Mouse (Mus musculus) hindbrain, postnatal 0 days (tissue): Measurements from ENCODE around the gene Vtn. TPM values are rescaled to one million over a fixed set of nuclear protein-coding genes. Genes with fewer than 3 reads are reported as not detected.

Source experiments
- ATAC-seq: fragments of 200-750 bp; cut with Nextera tagmentation; 2 replicates; pipeline ENCODE4 v1.8.0; 2017; ENCODE audit warnings: mild to moderate bottlenecking, moderate TSS enrichment, moderate library complexity
- DNase-seq: peaks from one replicate; pipeline ENCODE4 v3.0.0-alpha.2; 2015; ENCODE audit warnings: low spot score
- H3K27ac ChIP-seq: fragments of 300-500 bp; sonication (generic); 2 replicates; pipeline ENCODE4 v1.5.1; 2014; ENCODE audit warnings: mild to moderate bottlenecking
- H3K27me3 ChIP-seq: fragments of 300-500 bp; sonication (generic); 2 replicates; pipeline ENCODE4 v1.6.1; 2014; ENCODE audit warnings: low read length, mixed read lengths; ENCODE audit not compliant: insufficient read depth
- H3K36me3 ChIP-seq: fragments of 300-500 bp; sonication (generic); 2 replicates; pipeline ENCODE4 v1.6.1; 2014; ENCODE audit warnings: low read length, mixed read lengths; ENCODE audit not compliant: insufficient read depth
- H3K4me1 ChIP-seq: fragments of 300-500 bp; sonication (generic); 2 replicates; pipeline ENCODE4 v1.6.1; 2014; ENCODE audit warnings: antibody characterized with exemption, low read length, mixed read lengths; ENCODE audit not compliant: insufficient read depth
- H3K4me2 ChIP-seq: fragments of 300-500 bp; sonication (generic); 2 replicates; pipeline ENCODE4 v1.6.1; 2014; ENCODE audit warnings: low read depth, mild to moderate bottlenecking, low read length, moderate library complexity, mixed read lengths
- H3K4me3 ChIP-seq: fragments of 300-500 bp; sonication (generic); 2 replicates; pipeline ENCODE4 v1.5.1; 2014; ENCODE audit warnings: low read length
- H3K9ac ChIP-seq: fragments of 300-500 bp; sonication (generic); replicated peaks from 2 replicates; pipeline ENCODE4 v1.6.1; 2014; ENCODE audit warnings: mild to moderate bottlenecking, low read length, moderate library complexity, mixed read lengths
- H3K9me3 ChIP-seq: fragments of 300-500 bp; sonication (generic); 2 replicates; pipeline ENCODE4 v1.6.1; 2016; ENCODE audit warnings: low read length, mixed read lengths
- CTCF ChIP-seq: IDR thresholded peaks from 2 replicates; pipeline ENCODE4 v1.5.1; 2016; ENCODE audit warnings: antibody characterized with exemption, control low read depth, low read depth
- WGBS: fragments of 180-500 bp; shearing (Covaris S2); extraction: QIAGEN DNeasy Blood & Tissue Kit; methylation state at CpG from one replicate; pipeline ENCODE4 v1.1.7; 2014; 5-methylcytosine and 5-hydroxymethylcytosine counted together
- polyA plus RNA-seq: library from polyadenylated mRNA; unstranded; fragments of >200 nt; fragmentation: Nextera tagmentation; extraction: Ambion mirVana; gene quantifications from 2 replicates; pipeline ENCODE4 v1.2.1, GENCODE M21; 2015
- total RNA-seq: library from RNA; depleted of rRNA; stranded (reverse); fragments of >200 nt; gene quantifications from 2 replicates; pipeline ENCODE4 v1.2.3, GENCODE M21; 2014

Vtn gene
- total and polyA plus RNA-seq, 2 experiments from 2014 or later = 109 to 133 TPM

- H3K4me3 ChIP-seq = no peak overlapping the region
- DNase-seq (no peak), ATAC-seq (no peak)
- no peaks in the 10 kb centered on the region for H3K4me1 ChIP-seq
- H3K36me3 ChIP-seq = peaks cover 20% of the 10 kb centered on the region; the same call in 1 of the 2 replicates
- no peaks in the 10 kb centered on the region for H3K27me3 ChIP-seq
- no peak overlapping the region for H3K9ac ChIP-seq
- TF ChIP-seq CTCF = no peak
- 79% methylated on average over 3 of the region's 3 CpGs for WGBS
- no peak overlapping the region for H3K27ac ChIP-seq
- no peaks in the 10 kb centered on the region for H3K9me3 ChIP-seq
- H3K4me2 ChIP-seq = no peak overlapping the region
Observed at GRCm38 (mm10) chr11:78505430-78505829, 6.5 kb downstream of the Vtn start.

DNA sequence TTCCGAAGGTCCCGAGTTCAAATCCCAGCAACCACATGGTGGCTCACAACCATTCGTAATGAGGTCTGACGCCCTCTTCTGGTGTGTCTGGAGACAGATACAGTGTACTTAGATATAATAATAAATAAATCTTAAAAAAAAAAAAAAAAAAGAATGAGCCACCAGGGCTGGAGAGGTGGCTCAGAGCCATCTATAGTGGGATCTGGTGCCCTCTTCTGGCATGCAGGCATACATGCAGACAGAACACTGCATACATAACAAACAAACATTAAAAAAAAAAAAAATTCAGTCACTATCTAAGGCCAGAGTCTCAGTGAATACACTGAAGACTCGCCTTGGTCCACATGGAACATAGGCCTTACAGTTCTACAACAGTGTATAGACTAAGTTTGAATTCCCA is 10.3 kb downstream of the Vtn start:
- no peaks in the 10 kb centered on the region for H3K9me3 ChIP-seq
- TF ChIP-seq CTCF = peak; percentile 63
- H3K4me1 ChIP-seq = peaks cover 13% of the 10 kb centered on the region; the same call in 1 of the 2 replicates
- DNase-seq = peak; percentile 64
- no peak overlapping the region for H3K4me2 ChIP-seq
- ATAC-seq = no peak
- H3K27ac ChIP-seq = no peak overlapping the region
- no peak overlapping the region for H3K9ac ChIP-seq
- H3K36me3 ChIP-seq = peaks cover 20% of the 10 kb centered on the region; the same call in 1 of the 2 replicates
- no peak overlapping the region for H3K4me3 ChIP-seq
- 81% methylated on average over 5 of the region's 5 CpGs for WGBS
- H3K27me3 ChIP-seq = no peaks in the 10 kb centered on the region

GRCm38 (mm10) chr11:78512025-78512957 is 13.4 kb downstream of the Vtn start, which contains the start of the genes Tmem199 and Poldip2:
TSS of gene Tmem199 (minus strand) at chr11:78512172.
TSS of gene Poldip2 (plus strand) at chr11:78512193.
- Histone ChIP-seq H3K9me3 (no peaks in the 10 kb centered on the region), H3K4me1 (peaks cover 13% of the 10 kb centered on the region; the same call in 1 of the 2 replicates), H3K27ac (peak within 1 kb of the TSS; percentile 85), H3K4me3 (peak within 1 kb of the TSS; percentile 70), H3K9ac (peak within 1 kb of the TSS; percentile 87), H3K4me2 (peak within 1 kb of the TSS; percentile 92), H3K36me3 (peaks cover 27% of the 10 kb centered on the region; the same call in 1 of the 2 replicates), H3K27me3 (no peaks in the 10 kb centered on the region)
- DNase-seq (peak; percentile 98), ATAC-seq (peak; percentile 96)
- TF ChIP-seq CTCF = no peak
- 1% methylated on average over 67 of the region's 67 CpGs for WGBS

DNA sequence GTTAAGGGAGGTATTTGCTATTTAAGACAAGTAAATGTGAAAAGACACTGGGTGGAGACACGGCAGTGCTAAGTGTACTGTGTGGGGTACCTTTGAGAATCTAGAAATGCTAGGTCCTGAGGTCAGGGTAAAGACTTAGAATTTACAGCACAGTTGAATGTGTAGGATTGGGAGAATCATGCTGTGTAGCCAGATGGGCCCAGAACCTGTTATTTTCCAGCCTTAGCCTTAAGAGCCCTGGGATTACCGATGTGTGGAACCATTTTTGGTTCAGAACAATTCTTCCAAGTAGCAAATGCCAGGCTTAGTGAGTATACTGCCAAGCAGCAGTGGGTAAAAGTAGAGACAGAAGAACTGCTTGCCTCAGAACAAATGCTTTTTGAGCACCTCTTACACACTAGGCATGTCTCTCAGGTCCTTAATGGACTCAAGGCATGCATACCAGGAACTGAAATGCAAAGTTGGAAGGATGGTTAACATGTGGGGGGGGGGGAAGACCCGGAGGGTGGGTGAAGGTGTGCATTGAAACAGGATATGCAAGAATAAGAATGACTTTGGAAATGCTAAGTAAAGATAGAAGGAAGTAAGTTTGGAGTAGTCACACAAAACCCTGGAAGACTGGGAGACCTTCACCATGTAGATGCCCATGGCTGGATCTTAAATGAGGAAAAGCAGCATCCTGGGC is 14.4 kb downstream of the Vtn start:
- peak overlapping the region; percentile 70; the same call in 1 of the 2 replicates for H3K4me3 ChIP-seq
- peaks cover 27% of the 10 kb centered on the region for H3K36me3 ChIP-seq
- DNase-seq (no peak), ATAC-seq (no peak)
- no peak overlapping the region for H3K27ac ChIP-seq
- no peaks in the 10 kb centered on the region for H3K9me3 ChIP-seq
- peak overlapping the region; percentile 92 for H3K4me2 ChIP-seq
- TF ChIP-seq CTCF = no peak
- H3K27me3 ChIP-seq = no peaks in the 10 kb centered on the region
- 76% methylated on average over 3 of the region's 3 CpGs for WGBS
- peaks cover 13% of the 10 kb centered on the region; the same call in 1 of the 2 replicates for H3K4me1 ChIP-seq
- peak overlapping the region; percentile 87 for H3K9ac ChIP-seq

GRCm38 (mm10) chr11:78515549-78516325 is 16.8 kb downstream of the Vtn start:
- no peak overlapping the region for H3K4me3 ChIP-seq
- TF ChIP-seq CTCF = peak; percentile 51

GRCm38 (mm10) chr11:78518931-78519330 is 20.0 kb downstream of the Vtn start:
- no peak for TF ChIP-seq CTCF
- H3K4me1 ChIP-seq = no peaks in the 10 kb centered on the region
- peaks cover 67% of the 10 kb centered on the region for H3K36me3 ChIP-seq
- no peak overlapping the region for H3K9ac ChIP-seq
- no peaks in the 10 kb centered on the region for H3K27me3 ChIP-seq
- no peak overlapping the region for H3K4me2 ChIP-seq
- no peak overlapping the region for H3K27ac ChIP-seq
- no peaks in the 10 kb centered on the region for H3K9me3 ChIP-seq
- 79% methylated on average over 10 of the region's 10 CpGs for WGBS
- no peak for ATAC-seq
- H3K4me3 ChIP-seq = no peak overlapping the region
- no peak for DNase-seq

More at GRCm38 (mm10) chr11:78515549-78516325, 16.8 kb downstream of the Vtn start:
- Histone ChIP-seq H3K9ac (no peak overlapping the region), H3K9me3 (no peaks in the 10 kb centered on the region), H3K4me1 (peaks cover 13% of the 10 kb centered on the region; the same call in 1 of the 2 replicates), H3K27me3 (no peaks in the 10 kb centered on the region), H3K4me2 (no peak overlapping the region), H3K27ac (no peak overlapping the region), H3K36me3 (peaks cover 37% of the 10 kb centered on the region)
- WGBS = 60% methylated on average over 2 of the region's 2 CpGs
- ATAC-seq = no peak
- peak; percentile 22 for DNase-seq
